Mouse (Mus musculus): ENCODE measurements around the gene Cntnap5c.

GRCm38 (mm10) chr17:58201148-58201547, 431.8 kb downstream of the Cntnap5c start:
- TF ChIP-seq CTCF (IDR thresholded peaks at IDR 0.05; ENCODE audit: low read depth) (no peak), EP300 (IDR thresholded peaks at IDR 0.05; ENCODE audit: low read depth) (no peak)

All from liver, postnatal 0 days (tissue).